Mouse (Mus musculus) liver, postnatal 0 days (tissue): ENCODE measurements at regions not wholly inside any gene's neighbourhood (a gene's known extent, or its start where the extent isn't known, plus 50 kb on each side); places are given as distances from the start of the nearest gene placed in this dataset.

ENCODE experiments used
- CTCF ChIP-seq: sonication (generic); IDR thresholded peaks from 2 replicates; pipeline ENCODE4 v1.5.1; 2016; ENCODE audit warnings: antibody characterized with exemption, low read depth
- EP300 ChIP-seq: IDR thresholded peaks from 2 replicates; pipeline ENCODE4 v1.6.1; 2016; ENCODE audit warnings: antibody characterized with exemption, low read depth, mild to moderate bottlenecking

- TF ChIP-seq CTCF = no peak
- no peak for TF ChIP-seq EP300
Measured at GRCm38 (mm10) chr2:169158760-169159159, 203.4 kb upstream of the Zfp64 start.
